Mouse (Mus musculus) frontal cortex, adult 2 months (tissue): ENCODE data around the gene Cox6a2. TPM values are rescaled to one million over a fixed set of nuclear protein-coding genes. Genes with fewer than 3 reads are reported as not detected.
A peak's percentile ranks its signal among the peaks of the same experiment; 100 is the strongest.
"Not testable (repeated sequence)": the region's sequence is repeated elsewhere in the genome, so short reads cannot be mapped to it uniquely, and the experiment has no call there.

Source experiments
- DNase-seq, 2 experiments: peaks; one replicate each; pipeline ENCODE4 v3.0.0; 2022; ENCODE audit warnings: low spot score in 1 of 2; ENCODE audit errors: extremely low spot score in 1 of 2
- polyA plus RNA-seq: library from polyadenylated mRNA; depleted of rRNA; stranded (reverse); fragments of >200 nt; gene quantifications from 2 replicates; pipeline ENCODE4 v1.2.3, GENCODE M21; 2012

The Cox6a2 gene
- polyA plus RNA-seq, 1 experiment: 13.8 TPM

GRCm38 (mm10) chr7:128236426-128236825, 30.2 kb upstream of the Cox6a2 start:
- no peak for DNase-seq

- no peak for DNase-seq
These were observed 29.3 kb upstream of the Cox6a2 start for GRCm38 (mm10) chr7:128235481-128235880.

- DNase-seq: no peak
These were observed 28.6 kb upstream of the Cox6a2 start for GRCm38 (mm10) chr7:128234796-128235195.

GRCm38 (mm10) chr7:128231741-128232140, 25.6 kb upstream of the Cox6a2 start:
- no peak for DNase-seq

- DNase-seq: peak in 1 of 2 experiments; percentile 32
These were observed 14.7 kb upstream of the Cox6a2 start for GRCm38 (mm10) chr7:128220936-128221335.

- DNase-seq: no peak
These were observed 13.8 kb upstream of the Cox6a2 start for GRCm38 (mm10) chr7:128219952-128220351.

- DNase-seq: no peak
These were observed 3.6 kb upstream of the Cox6a2 start for GRCm38 (mm10) chr7:128209826-128210225.

- DNase-seq: peak; percentile 14 to 78
These were observed 2.0 kb upstream of the Cox6a2 start for GRCm38 (mm10) chr7:128208187-128208586.

GRCm38 (mm10) chr7:128205695-128206094, 492 bp downstream of the Cox6a2 start:
- DNase-seq: no peak

- DNase-seq: no peak
These were observed 2.0 kb downstream of the Cox6a2 start for GRCm38 (mm10) chr7:128204179-128204578.

GRCm38 (mm10) chr7:128203071-128203470, 3.1 kb downstream of the Cox6a2 start:
- DNase-seq: no peak

- no peak for DNase-seq
These were observed 4.6 kb downstream of the Cox6a2 start for GRCm38 (mm10) chr7:128201607-128202006.

GRCm38 (mm10) chr7:128181691-128182090, 24.5 kb downstream of the Cox6a2 start:
- DNase-seq: no peak

GRCm38 (mm10) chr7:128180546-128180945, 25.6 kb downstream of the Cox6a2 start:
- no peak for DNase-seq

GRCm38 (mm10) chr7:128180126-128180525, 26.1 kb downstream of the Cox6a2 start:
- DNase-seq: no peak

- peak; percentile 66 to 77 for DNase-seq
These were observed 27.8 kb downstream of the Cox6a2 start for GRCm38 (mm10) chr7:128178385-128178784.

- no peak for DNase-seq
These were observed 36.2 kb downstream of the Cox6a2 start for GRCm38 (mm10) chr7:128169996-128170395.

GRCm38 (mm10) chr7:128166391-128166790, 39.8 kb downstream of the Cox6a2 start:
- DNase-seq: no peak

- DNase-seq: no peak
These were observed 42.2 kb downstream of the Cox6a2 start for GRCm38 (mm10) chr7:128164001-128164400.

GRCm38 (mm10) chr7:128158688-128159354, 47.4 kb downstream of the Cox6a2 start:
- DNase-seq: not testable (repeated sequence)
